Mouse (Mus musculus) urinary bladder, postnatal 25 days (tissue): ENCODE measurements at regions not wholly inside any gene's neighbourhood (a gene's known extent, or its start where the extent isn't known, plus 50 kb on each side); places are given as distances from the start of the nearest gene placed in this dataset.

Source experiments
- DNase-seq: peaks from one replicate; pipeline ENCODE4 v3.0.0; 2022; ENCODE audit warnings: low spot score

GRCm38 (mm10) chr5:45121751-45122280, 322.3 kb upstream of the Ldb2 start:
- DNase-seq = no peak

GRCm38 (mm10) chr5:45119757-45120156, 320.3 kb upstream of the Ldb2 start:
- DNase-seq = no peak

- no peak for DNase-seq
Observed at GRCm38 (mm10) chr5:45111246-45111645, 311.8 kb upstream of the Ldb2 start.

- no peak for DNase-seq
Observed at GRCm38 (mm10) chr5:45110797-45111196, 311.3 kb upstream of the Ldb2 start.

- no peak for DNase-seq
Observed at GRCm38 (mm10) chr5:45105236-45105816, 305.8 kb upstream of the Ldb2 start.

GRCm38 (mm10) chr5:45103763-45104428, 304.4 kb upstream of the Ldb2 start:
- DNase-seq = no peak

GRCm38 (mm10) chr5:45102661-45103060, 303.2 kb upstream of the Ldb2 start:
- no peak for DNase-seq

GRCm38 (mm10) chr5:45101777-45102176, 302.3 kb upstream of the Ldb2 start:
- no peak for DNase-seq

GRCm38 (mm10) chr5:45099082-45099481, 299.6 kb upstream of the Ldb2 start:
- no peak for DNase-seq

- DNase-seq = no peak
Observed at GRCm38 (mm10) chr5:45097941-45098340, 298.5 kb upstream of the Ldb2 start.

- DNase-seq = no peak
Observed at GRCm38 (mm10) chr5:45084741-45085140, 285.3 kb upstream of the Ldb2 start.

GRCm38 (mm10) chr5:45082601-45083000, 283.1 kb upstream of the Ldb2 start:
- no peak for DNase-seq

GRCm38 (mm10) chr5:45076347-45076890, 276.9 kb upstream of the Ldb2 start:
- no peak for DNase-seq

- DNase-seq = no peak
Observed at GRCm38 (mm10) chr5:45075195-45075594, 275.7 kb upstream of the Ldb2 start.

GRCm38 (mm10) chr5:45072529-45072928, 273.0 kb upstream of the Ldb2 start:
- DNase-seq = no peak

- no peak for DNase-seq
Observed at GRCm38 (mm10) chr5:45065917-45066699, 266.6 kb upstream of the Ldb2 start.

GRCm38 (mm10) chr5:45062567-45062966, 263.1 kb upstream of the Ldb2 start:
- no peak for DNase-seq

GRCm38 (mm10) chr5:45055276-45055959, 255.9 kb upstream of the Ldb2 start:
- DNase-seq = no peak

- DNase-seq = no peak
Observed at GRCm38 (mm10) chr5:45049410-45049809, 249.9 kb upstream of the Ldb2 start.

- no peak for DNase-seq
Observed at GRCm38 (mm10) chr5:45042914-45043313, 243.4 kb upstream of the Ldb2 start.

GRCm38 (mm10) chr5:45036430-45036829, 236.9 kb upstream of the Ldb2 start:
- no peak for DNase-seq

GRCm38 (mm10) chr5:45033146-45033545, 233.7 kb upstream of the Ldb2 start:
- no peak for DNase-seq
